Mouse (Mus musculus) E14TG2a.4 (cell line): ENCODE measurements at regions not wholly inside any gene's neighbourhood (a gene's known extent, or its start where the extent isn't known, plus 50 kb on each side); places are given as distances from the start of the nearest gene placed in this dataset.

ENCODE experiments used
- H3K27me3 ChIP-seq: 2 replicates; pipeline ENCODE4 v1.6.1; 2014; ENCODE audit warnings: low read length, control low read depth; ENCODE audit not compliant: insufficient read depth
- H3K36me3 ChIP-seq: 2 replicates; pipeline ENCODE4 v1.6.1; 2014; ENCODE audit warnings: low read length, control low read depth; ENCODE audit not compliant: insufficient read depth
- H3K4me1 ChIP-seq: replicated peaks from 2 replicates; pipeline ENCODE4 v1.6.1; 2014; ENCODE audit warnings: low read depth, low read length, control low read depth
- H3K4me3 ChIP-seq: replicated peaks from 2 replicates; pipeline ENCODE4 v1.5.1; 2014; ENCODE audit warnings: mild to moderate bottlenecking, low read length
- H3K9me3 ChIP-seq: 2 replicates; pipeline ENCODE4 v1.6.1; 2014; ENCODE audit warnings: low read length, control low read depth
- CTCF ChIP-seq: conservative IDR thresholded peaks from 2 replicates; pipeline ENCODE4 v1.5.1; 2014; ENCODE audit warnings: low read length
- NANOG ChIP-seq: IDR thresholded peaks from 2 replicates; pipeline ENCODE4 v1.6.1; 2014; ENCODE audit warnings: borderline replicate concordance, low read length, mixed read lengths
- POU5F1 ChIP-seq: IDR thresholded peaks from 2 replicates; pipeline ENCODE4 v1.6.1; 2014; ENCODE audit warnings: low read length, borderline replicate concordance

GRCm38 (mm10) chr5:126969373-126969772 lies 272.2 kb upstream of the Tmem132c start:
- Histone ChIP-seq H3K4me3 (no peak overlapping the region), H3K36me3 (no peaks in the 10 kb centered on the region), H3K4me1 (no peaks in the 10 kb centered on the region), H3K9me3 (peaks cover 35% of the 10 kb centered on the region), H3K27me3 (no peaks in the 10 kb centered on the region)
- TF ChIP-seq POU5F1 (no peak), CTCF (no peak), NANOG (no peak)

GRCm38 (mm10) chr5:126971284-126971683 lies 270.3 kb upstream of the Tmem132c start:
- Histone ChIP-seq H3K4me3 (no peak overlapping the region), H3K27me3 (no peaks in the 10 kb centered on the region), H3K36me3 (no peaks in the 10 kb centered on the region), H3K4me1 (no peaks in the 10 kb centered on the region), H3K9me3 (peaks cover 16% of the 10 kb centered on the region)
- TF ChIP-seq POU5F1 (no peak), CTCF (no peak), NANOG (no peak)

- Histone ChIP-seq H3K4me1 (no peaks in the 10 kb centered on the region), H3K27me3 (no peaks in the 10 kb centered on the region), H3K9me3 (peaks cover 11% of the 10 kb centered on the region), H3K4me3 (no peak overlapping the region), H3K36me3 (no peaks in the 10 kb centered on the region)
- TF ChIP-seq NANOG (no peak), POU5F1 (no peak), CTCF (no peak)
Measured at GRCm38 (mm10) chr5:126971981-126972380, 269.6 kb upstream of the Tmem132c start.

- H3K4me3 ChIP-seq, result no peak overlapping the region
- H3K36me3 ChIP-seq, result no peaks in the 10 kb centered on the region
- TF ChIP-seq NANOG (no peak), POU5F1 (no peak), CTCF (no peak)
- no peaks in the 10 kb centered on the region for H3K4me1 ChIP-seq
- no peaks in the 10 kb centered on the region for H3K27me3 ChIP-seq
- peaks cover 8% of the 10 kb centered on the region for H3K9me3 ChIP-seq
Measured at GRCm38 (mm10) chr5:126973425-126973824, 268.2 kb upstream of the Tmem132c start.

GRCm38 (mm10) chr5:126974565-126974964 lies 267.0 kb upstream of the Tmem132c start:
- Histone ChIP-seq H3K9me3 (peaks cover 8% of the 10 kb centered on the region), H3K4me1 (no peaks in the 10 kb centered on the region), H3K4me3 (no peak overlapping the region), H3K27me3 (no peaks in the 10 kb centered on the region), H3K36me3 (no peaks in the 10 kb centered on the region)
- no peak for TF ChIP-seq CTCF
- no peak for TF ChIP-seq NANOG
- TF ChIP-seq POU5F1, result no peak

- peak; percentile 67 for TF ChIP-seq CTCF
- TF ChIP-seq NANOG, result no peak
- no peaks in the 10 kb centered on the region; the same call in 1 of the 2 replicates for H3K9me3 ChIP-seq
- no peaks in the 10 kb centered on the region for H3K4me1 ChIP-seq
- H3K27me3 ChIP-seq, result no peaks in the 10 kb centered on the region
- H3K36me3 ChIP-seq, result no peaks in the 10 kb centered on the region
- H3K4me3 ChIP-seq, result no peak overlapping the region
Measured at GRCm38 (mm10) chr5:126995577-126995976, 246.0 kb upstream of the Tmem132c start.

GRCm38 (mm10) chr5:127014166-127014565 lies 227.4 kb upstream of the Tmem132c start:
- no peak for TF ChIP-seq CTCF
- TF ChIP-seq NANOG, result no peak
- no peak for TF ChIP-seq POU5F1
- H3K27me3 ChIP-seq, result no peaks in the 10 kb centered on the region

GRCm38 (mm10) chr5:127016467-127017060 lies 225.0 kb upstream of the Tmem132c start:
- no peak for TF ChIP-seq NANOG
- TF ChIP-seq POU5F1, result no peak
- TF ChIP-seq CTCF, result no peak
- H3K36me3 ChIP-seq, result no peaks in the 10 kb centered on the region
- no peaks in the 10 kb centered on the region for H3K4me1 ChIP-seq
- peaks cover 10% of the 10 kb centered on the region for H3K9me3 ChIP-seq
- no peak overlapping the region for H3K4me3 ChIP-seq
- no peaks in the 10 kb centered on the region for H3K27me3 ChIP-seq

More at GRCm38 (mm10) chr5:127014166-127014565, 227.4 kb upstream of the Tmem132c start:
- peaks cover 6% of the 10 kb centered on the region for H3K9me3 ChIP-seq
- H3K36me3 ChIP-seq, result no peaks in the 10 kb centered on the region
- no peak overlapping the region for H3K4me3 ChIP-seq
- H3K4me1 ChIP-seq, result no peaks in the 10 kb centered on the region

- H3K36me3 ChIP-seq, result no peaks in the 10 kb centered on the region
- TF ChIP-seq POU5F1 (no peak), CTCF (no peak), NANOG (no peak)
- no peaks in the 10 kb centered on the region for H3K27me3 ChIP-seq
- no peak overlapping the region for H3K4me3 ChIP-seq
- no peaks in the 10 kb centered on the region for H3K4me1 ChIP-seq
- peaks cover 10% of the 10 kb centered on the region for H3K9me3 ChIP-seq
Measured at GRCm38 (mm10) chr5:127017971-127018370, 223.6 kb upstream of the Tmem132c start.
